Mouse (Mus musculus) adrenal gland, adult 18-20 months (tissue): Measurements from ENCODE around the gene Pla2g3. TPM values are rescaled to one million over a fixed set of nuclear protein-coding genes. Genes with fewer than 3 reads are reported as not detected.

Experiments used
- DNase-seq, 2 experiments: peaks; one replicate each; pipeline ENCODE4 v3.0.0; 2021 to 2022; ENCODE audit warnings: low spot score in 2 of 2
- long read RNA-seq, 2 experiments: library from polyadenylated mRNA; stranded (forward); transcript quantifications; one replicate each; pipeline ENCODE4 v2.0.0; 2021
- total RNA-seq, 2 experiments: library from RNA; stranded (reverse); gene quantifications; 1 replicate in 1 of 2; 2 replicates in 1 of 2; pipeline ENCODE4 v1.2.3; 2021

Gene Pla2g3
- total RNA-seq, result under 1 TPM in 1 of 2 experiments, not detected in 1; 0.23 TPM
- long read RNA-seq, experiment 1, result 0 reads
- long read RNA-seq, experiment 2, result 0 reads

DNA sequence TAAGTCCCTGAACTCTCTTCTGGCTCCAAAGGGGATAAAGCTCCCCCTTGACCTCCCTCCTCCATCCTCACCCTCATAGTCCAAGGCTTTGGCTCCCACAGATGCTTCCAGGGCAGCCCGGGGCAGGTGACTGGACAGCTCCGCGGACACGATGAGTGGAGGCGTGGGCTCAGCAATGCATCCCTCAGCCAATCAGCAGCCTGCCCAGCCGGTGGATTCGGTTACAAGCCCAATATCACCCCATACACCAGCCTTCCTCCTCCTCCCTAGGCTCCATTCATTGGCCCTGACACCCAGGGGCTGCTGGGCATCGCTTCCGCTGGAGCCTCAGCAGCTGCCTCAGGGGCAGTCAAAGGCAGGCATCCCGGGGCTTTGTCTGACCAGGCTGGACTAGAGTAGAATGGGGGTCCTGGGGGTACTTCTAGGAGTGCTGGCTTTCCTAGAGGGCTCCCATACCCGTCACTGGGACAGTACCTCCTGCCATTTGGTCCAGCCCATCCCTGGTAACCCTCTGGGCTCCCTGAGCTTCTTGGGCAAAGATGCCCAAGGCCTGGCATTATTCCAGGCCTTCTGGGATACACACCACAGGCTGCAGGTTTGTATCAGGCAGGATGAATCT is at the start of gene Pla2g3:
Pla2g3 (plus strand) TSS at position 333 of the 619 bp plus-strand sequence.
- no peak for DNase-seq

DNA sequence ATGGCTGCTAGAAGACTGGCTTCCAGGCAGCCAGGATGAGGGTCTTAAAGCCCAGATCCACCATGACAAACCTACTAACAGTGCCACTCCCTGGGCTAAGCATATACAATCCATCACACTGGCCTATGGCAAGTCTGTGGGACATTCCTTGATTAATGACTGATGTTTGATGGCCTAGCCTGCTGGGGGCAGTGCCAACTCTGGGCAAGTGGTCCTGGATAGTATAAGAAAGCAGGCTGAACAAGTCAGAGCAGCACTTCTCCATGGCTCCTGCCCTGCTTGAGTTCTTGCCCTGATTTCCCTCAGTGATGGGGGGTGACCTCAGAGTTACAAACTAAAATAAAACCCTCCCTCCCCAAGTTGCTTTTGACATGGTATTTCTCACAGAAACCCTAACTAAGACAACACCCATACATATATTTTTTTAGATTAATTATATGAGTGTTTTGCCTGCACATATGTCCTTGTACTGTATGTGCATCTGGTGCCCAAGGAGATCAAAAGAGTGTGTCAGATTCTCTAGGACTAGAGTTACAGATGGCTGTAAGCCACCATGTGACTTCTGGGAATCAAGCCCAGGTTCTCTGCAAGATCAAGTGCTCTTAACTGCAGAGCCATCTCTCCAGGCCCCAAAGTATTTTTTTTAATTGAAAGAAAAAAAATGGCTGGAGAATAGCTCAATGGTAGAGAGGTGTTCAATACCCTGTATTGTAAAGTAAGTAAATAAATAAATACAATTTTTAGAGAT is 46.2 kb upstream of the Pla2g3 start:
- no peak for DNase-seq

DNA sequence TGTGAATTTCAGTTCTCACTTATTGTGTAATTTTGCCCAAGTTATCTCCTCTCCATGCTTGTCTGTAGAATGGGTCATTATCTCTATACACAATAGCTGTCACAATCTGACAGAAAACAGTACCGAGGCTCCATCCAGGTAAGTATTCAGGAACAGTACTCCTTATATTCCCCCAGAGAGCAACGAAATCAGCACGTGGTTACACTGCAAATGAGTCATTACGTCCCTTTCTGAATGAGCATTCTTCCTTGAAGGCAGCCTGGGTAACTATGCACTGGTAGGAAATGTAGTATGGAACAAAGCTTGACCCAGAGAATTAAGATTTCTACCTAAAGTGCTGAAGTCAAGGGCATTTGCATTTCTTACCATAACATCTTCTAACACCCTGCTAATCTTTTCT is 45.4 kb upstream of the Pla2g3 start:
- DNase-seq, result no peak

DNA sequence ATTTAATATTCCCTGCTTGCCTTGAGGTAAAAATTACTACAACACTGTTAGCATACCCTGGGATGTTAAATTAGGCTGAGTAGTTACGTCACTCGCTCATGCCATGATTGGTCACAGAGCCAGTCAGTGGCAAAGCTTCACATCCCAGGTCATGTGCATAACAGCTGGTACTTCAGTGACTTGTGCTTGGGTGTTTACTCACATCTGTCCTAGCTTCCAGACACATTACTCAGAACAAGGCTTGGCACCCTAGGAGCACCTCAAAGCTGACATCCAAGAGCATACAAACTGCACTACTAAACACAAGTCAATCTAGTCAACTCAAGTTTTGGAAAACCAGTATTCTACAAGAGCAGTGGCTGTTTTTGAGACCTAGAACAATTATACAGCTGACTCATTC is 45.0 kb upstream of the Pla2g3 start:
- no peak for DNase-seq

DNA sequence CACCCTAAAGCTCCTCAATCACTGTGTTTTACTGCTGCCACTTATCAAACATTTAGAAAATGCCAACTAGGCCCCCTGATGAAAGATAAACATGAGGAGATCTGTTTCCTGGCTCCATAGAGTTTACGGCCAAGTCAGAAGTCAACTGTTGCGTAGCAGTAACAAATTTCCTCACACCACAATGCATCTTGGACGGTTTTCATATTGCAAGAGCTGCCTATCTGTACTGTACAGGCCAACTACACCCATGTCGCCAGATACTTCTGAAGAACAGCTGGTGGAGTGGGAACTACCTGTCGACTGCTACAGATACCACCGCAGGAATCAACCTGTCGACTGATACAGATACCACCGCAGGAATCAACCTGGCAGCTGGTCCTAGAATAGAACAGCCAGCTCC is 43.2 kb upstream of the Pla2g3 start:
- DNase-seq, result no peak

DNA sequence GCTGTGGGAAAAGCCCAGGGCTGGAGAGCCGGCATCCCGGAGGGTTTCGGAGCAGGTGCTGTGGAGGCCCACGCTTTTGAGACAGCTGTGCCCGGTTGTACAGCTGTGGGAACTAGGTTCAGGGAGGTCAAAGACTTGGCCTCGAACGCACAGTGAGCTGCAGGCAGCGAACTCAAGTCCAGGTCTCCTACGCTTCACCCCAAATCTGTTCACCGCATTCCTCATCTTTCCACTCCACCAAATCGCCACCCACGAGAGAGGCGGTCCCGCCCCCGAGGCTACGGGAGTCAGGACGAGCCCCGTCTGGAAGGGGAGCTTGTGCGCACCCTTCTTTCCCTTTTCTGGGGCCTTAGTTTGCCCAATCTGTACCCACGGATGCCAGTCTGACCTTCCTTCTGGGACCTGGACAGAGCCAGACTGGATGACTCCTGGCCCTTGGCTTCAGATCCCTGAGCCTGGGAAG is 36.4 kb upstream of the Pla2g3 start:
- DNase-seq, result peak; percentile 57 to 58

DNA sequence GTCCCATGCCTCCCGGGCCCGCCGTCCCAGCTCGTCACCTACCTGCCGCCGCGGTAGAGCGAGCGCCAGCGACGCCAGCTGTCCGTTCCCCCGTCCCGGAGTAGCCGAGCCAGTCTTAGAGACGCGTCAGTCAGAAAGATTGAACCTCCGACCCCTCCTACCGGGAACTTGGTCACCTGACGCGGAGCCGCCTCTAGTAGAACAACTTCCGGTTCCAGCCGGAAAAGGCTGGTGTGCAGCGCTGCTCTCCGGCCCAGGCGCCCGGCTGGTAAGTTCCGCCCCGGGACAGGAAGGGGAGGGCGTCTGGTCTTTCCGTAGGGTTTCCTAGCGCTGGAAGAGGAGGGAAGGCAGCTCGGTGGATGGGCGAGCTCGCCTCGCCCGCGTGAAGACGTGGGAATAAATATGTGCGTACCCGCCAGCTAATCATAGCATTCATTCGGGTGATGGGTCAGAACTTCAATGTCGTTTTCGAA is 35.9 kb upstream of the Pla2g3 start, which contains the start of gene Rnf185:
Rnf185 (minus strand) TSS at position 197 of the 473 bp plus-strand sequence.
- DNase-seq, result peak; percentile 85

DNA sequence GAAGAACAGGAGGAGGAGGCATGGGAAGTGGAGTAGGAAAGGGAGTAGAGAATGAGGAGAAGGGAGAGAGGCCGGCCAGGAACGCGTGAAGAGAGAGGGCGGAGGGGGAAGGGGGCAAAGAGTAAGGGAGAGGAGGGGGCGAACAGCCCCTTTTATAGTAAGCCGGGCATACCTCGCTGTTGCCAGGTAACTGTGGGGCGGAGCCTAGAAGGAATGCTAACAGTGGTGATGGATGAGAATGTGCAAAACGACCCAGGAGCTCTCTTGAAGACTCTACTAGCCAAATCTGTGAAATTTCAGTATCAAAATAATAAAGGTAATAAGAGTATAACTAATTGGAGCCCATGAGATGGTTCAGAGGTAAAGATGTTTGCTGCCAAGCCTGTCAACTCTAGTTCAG is 35.3 kb upstream of the Pla2g3 start:
- DNase-seq, result no peak

DNA sequence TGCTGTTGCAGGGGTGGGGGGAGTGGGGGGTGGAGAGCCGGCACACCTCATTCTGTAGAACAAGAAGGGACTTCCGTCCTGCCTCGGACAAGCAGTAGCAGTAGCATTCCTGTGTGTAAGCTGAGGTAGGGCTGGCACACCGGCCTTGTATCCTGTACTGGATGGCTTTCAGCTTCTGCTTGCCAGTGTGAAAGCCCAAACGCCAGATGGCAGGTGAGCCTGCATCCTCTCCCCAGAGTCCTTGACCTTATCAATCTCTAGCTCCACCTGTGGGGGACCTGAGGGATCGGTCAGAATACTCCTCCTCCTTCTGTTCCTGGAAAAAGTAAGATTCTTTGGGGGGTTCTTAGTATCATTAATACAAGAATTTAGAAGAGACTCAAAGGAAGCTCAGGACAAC is 34.6 kb upstream of the Pla2g3 start:
- DNase-seq, result no peak

DNA sequence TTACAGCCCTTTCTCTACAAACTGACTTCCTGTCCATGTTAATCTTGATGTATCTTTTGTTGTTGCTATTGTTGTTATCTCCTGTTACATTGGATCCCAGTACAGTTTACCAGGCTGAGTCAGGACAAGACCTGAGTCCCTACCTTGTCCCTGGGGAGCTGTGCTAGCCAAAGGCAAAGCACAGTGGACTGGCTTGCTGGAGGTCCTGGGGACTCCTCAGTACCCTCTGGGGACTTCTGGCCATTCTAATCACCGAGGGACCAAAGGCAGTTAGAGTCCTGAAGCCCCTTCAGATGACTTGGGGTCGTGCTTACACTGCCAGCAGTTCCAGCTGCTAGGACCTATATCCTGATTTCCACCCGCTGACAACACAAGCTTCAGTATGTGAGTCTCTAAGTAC is 33.6 kb upstream of the Pla2g3 start:
- no peak for DNase-seq

DNA sequence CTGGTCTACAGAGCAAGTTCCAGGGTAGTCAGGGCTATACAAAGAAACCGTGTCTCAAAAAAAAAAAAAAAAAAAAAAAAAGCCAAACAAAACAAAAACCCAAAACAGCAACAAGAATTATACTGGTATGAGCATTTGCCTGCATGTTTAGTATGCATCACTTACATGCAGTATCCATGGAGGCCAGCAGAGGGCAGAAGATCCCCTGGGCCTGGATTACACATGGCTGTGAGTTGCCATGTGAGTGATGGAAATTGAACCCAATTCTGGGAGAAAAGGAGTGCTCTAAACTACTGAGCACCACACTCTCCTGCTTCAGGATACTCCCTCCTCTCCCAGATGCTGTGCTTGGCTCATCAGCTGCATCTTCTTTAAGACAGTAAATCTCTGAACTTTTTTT is 31.7 kb upstream of the Pla2g3 start:
- peak; percentile 53 to 71 for DNase-seq

DNA sequence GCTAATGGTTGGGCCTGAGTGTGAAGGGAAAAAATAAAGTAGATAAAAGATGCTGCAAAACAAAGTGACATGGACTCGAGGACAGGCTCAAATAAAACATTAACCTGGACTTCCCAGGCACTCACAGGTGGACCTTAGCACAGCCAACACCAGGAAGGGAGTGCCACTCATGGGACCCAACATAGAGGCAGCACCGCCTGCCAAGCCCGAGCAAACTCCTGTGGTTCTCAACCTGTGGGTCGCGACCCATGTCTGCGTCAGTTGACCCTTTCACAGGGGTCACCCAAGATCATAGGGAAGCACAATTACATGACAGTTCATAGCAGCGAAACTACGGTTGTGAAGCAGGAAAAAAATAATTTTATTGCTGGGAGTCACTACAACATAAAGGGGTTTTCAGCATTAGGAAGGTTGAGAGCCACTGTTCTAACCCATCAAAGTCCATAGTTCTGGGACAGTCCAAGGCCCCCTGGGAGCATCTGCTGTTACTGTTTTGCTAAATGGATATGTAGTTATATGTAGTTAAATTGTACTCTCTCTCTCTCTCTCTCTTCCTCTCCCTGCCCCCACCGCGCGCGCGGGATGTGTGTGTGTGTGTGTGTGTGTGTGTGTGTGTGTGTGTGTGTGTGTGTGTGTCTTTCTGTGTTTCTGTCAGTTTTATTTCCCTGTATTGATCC is 29.5 kb upstream of the Pla2g3 start:
- no peak for DNase-seq

DNA sequence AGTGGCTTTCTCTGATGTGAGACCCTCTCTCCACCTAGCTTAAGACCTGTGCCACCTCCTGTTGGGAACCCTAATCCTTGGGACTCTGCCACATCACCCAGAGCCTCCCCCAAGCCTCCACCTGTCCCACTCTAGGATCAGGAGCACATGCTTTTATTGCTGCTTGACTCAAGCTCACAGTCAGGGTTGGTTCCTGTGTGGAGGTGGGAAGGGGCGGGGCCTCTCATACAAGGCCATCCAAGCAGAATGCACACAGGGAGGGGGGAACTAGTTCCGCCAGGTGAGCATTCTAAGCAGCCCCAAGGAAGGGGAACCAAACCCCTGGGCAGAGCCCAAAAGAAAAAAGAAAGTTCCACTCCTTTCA is 29.0 kb upstream of the Pla2g3 start:
- no peak for DNase-seq

DNA sequence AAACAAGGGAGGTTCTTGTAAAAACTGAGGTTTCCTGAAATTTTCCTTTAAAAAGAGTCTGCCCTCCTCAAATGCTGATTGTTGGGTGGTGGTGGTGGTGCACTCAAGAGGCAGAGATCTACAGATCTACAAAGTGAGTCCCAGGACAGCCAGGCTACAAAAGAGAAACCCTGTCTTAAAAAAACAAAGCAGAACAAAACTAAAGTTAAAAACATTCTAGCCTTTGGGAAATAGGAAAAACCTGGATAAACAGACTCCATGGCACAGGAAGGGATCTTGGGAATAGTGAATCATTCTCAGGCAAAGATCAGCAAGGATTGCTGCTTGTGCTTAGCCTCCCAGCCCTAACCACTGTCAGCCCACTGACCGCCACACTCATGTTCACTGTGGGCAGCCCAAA is 25.2 kb upstream of the Pla2g3 start:
- no peak for DNase-seq

DNA sequence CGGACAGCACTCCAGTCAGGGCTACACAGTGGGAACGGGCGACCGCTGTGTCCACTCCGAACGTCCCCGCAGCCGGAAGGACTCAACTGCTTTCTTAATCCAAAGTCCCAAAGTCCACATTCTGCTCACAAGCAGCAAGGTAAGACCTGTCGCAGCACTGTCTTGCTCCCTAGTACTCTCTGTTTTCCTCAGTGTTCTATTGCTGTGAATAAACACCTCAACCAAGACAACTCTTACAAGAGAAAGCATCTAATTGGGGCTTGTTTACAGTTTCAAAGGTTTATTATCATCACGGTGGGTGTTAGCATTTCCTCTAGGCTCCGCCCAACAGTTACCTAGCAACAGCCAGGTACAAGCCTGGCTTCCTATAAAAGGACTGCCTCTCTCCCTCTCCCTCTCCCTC is 16.6 kb upstream of the Pla2g3 start:
- DNase-seq, result no peak

DNA sequence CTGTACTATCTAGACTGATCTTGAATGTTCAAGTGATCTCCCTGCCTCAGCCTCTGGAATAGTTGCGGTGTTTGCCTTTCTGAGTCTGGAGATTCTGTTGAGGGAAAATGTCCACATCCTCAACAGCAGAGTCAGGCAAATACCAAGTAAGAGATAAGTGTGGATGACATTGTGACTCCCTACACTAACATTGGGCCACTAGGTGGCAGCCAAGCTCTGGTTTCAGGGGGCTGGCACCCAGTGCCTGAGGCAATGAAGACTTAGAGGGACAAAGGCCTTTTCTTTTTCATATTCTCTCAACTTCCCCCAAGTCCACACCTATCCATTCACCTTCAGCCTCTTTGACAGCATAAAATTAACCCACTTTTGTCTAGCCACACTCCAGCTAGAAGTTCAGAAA is 15.6 kb upstream of the Pla2g3 start:
- peak; percentile 84 to 89 for DNase-seq

DNA sequence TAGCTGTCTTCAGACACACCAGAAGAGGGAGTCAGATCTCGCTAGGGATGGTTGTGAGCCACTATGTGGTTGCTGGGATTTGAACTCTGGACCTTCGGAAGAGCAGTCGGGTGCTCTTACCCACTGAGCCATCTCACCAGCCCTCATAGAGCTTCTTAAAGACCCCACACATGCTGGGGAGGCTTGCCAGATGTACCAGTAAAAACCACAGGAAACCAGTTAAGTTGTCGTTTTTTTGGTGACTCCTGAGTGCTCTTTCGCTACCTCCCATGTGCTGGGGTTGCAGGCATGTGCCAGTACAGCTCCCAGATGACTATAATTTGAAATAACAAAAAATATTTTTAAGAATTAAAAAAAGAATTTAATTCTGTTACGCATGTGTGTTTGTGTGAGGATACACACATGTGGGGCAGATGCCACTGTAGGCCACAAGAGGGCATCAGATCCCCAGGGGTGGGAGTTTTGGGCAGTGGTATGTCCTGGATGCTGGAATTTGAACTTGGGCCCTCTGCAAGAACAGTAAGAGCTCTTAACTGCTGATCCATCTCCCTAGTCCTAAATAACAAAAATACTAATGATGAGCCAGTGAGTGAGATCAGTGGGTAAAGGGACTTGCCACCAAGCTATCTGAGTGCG is 13.5 kb upstream of the Pla2g3 start:
- peak in 1 of 2 experiments; percentile 26 for DNase-seq

DNA sequence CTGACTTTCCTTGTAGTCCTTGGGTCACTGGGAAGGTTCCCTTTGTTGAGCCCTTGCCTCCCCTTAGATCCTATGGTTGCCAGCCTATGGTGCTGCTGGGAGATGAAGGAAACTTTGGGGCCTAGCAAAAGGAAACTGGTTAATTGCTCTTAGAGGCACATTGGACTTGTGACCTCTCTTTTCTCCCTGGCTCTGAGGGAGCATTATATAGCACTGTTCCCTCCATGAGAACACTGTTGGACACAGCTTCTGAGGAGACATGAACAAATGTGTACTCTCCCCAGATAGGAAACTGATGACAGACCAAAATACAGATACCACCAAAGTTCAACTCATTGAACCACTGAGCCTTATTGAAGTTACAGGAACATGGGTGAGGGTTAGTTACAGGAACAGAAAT is 12.6 kb upstream of the Pla2g3 start:
- no peak for DNase-seq

DNA sequence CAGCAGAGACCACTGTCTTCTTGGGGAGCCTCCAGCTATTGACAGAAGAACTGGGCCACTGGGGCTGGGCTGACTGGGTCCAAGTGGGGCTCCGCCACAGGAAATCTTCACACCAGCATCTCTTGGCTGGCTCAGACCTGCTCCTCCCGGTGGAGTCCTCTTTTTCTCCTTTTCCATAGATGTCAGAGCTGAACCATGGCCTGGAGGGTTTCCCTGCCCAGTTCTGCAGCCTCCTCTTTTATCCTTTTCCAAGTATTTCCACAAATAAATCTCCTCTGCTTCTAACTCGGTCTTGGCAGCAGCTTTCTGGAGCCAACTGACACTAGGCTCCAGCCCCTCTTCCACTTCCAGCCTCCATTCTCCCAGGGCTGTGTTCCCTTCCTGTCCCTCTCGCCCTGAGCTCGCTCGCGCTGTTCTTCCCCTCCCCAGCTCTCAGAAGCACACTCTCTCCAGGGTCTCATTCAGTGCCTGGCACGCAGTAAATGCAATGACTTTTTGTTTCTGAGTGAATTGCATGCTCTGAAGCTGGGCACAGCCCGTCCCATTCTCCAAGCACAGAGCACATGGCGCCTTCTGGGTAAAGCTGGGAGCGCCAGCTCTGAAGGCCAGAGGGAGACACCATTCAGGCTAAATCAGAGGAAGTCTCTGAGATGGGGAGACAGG is 4.0 kb upstream of the Pla2g3 start:
- DNase-seq, result no peak

DNA sequence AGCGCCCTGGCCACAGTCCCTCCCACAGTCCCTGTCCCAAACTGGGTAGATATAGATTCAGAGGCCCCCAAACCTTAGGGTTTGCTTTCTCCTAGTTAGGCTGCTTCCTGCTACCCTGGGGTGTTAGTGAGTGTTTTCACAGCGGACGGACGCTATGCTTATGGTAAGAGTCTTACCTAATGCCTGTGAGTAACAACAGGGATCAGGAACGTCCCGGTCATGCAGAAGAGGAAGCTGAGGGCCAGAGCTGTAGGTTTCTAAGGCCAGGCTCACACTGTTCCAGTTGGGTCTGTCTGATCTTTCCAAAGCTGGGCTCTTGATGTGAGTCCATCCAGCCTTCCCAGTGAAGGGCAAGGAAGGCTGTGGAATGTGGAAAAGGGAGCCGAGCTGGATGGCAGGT is 1.7 kb upstream of the Pla2g3 start:
- DNase-seq, result no peak

DNA sequence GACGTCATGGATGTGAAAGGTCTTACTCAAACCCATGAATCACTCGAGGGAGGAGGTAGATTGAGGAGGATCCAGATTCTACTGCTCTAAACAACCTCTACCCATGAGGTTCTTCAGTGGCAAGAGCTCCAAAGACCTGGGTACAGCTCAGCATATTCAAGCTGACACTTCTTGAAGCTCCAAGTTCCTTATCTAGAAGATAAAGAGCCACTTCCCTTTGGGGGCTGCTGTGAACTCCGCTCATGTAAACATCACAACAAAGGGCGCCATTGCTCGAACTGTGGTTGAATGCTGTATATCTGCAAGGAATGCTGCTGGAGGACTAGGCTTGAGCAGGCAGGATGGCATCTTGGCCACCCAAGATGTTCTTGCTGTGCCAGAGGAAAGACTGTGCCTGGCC is 952 bp downstream of the Pla2g3 start:
- DNase-seq, result no peak
